Mouse (Mus musculus) thymus, adult 2 months (tissue): ENCODE measurements around the gene Utrn.

Source experiments
- CTCF ChIP-seq: fragments of 200-500 bp; IDR thresholded peaks from 2 replicates; pipeline ENCODE4 v1.5.1; 2012; ENCODE audit warnings: mild to moderate bottlenecking, control low read depth, low read length, moderate library complexity, borderline replicate concordance; ENCODE audit not compliant: control insufficient read depth, poor library complexity, insufficient read depth; ENCODE audit errors: extremely low read depth
- POLR2A ChIP-seq: fragments of 200-500 bp; IDR thresholded peaks from 2 replicates; pipeline ENCODE4 v1.6.1; 2012; ENCODE audit warnings: mild to moderate bottlenecking, low read length, control low read depth, moderate library complexity; ENCODE audit not compliant: control insufficient read depth, poor library complexity, insufficient read depth; ENCODE audit errors: extremely low read depth

DNA sequence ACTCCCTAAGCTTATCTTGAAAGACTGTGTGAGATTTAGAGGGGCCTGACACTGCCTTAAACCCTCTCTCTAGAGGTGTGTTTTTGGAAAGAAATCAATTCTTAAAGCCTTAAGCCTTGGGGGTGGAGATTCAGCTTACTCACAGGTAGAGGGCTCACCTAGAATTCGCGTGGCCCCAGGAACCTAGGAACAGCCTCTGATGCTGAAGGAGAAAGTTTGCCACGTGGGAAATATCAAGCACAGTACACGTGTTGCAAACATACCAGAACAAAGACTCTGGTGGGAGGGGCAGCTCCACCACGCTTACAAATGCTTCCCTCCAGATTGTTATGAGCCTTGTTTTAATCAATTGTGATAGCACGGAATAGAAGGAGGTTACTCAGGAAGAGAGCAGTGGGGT lies 96.0 kb downstream of the Utrn start:
- TF ChIP-seq POLR2A (no peak), CTCF (no peak)
